Mouse (Mus musculus) T-helper 2 cell (primary cell): ENCODE measurements around the gene Gm8050.
"Not testable (repeated sequence)": the region's sequence is repeated elsewhere in the genome, so short reads cannot be mapped to it uniquely, and the experiment has no call there.

Experiments used
- in situ Hi-C: fragments of 300-600 bp; cut with MboI, MseI; formaldehyde crosslinking; loops from one replicate; pipeline ENCODE4 v1.15.1; 2025; ENCODE audit warnings: high pct_unique_total_duplicates

Gene Gm8050

GRCm38 (mm10) chr14:6720151-6720550 is at the start of gene Gm8050:
TSS of gene Gm8050 (minus strand) at chr14:6720251.
- in situ Hi-C loops, result not testable (repeated sequence)

GRCm38 (mm10) chr14:6757231-6757536 is 37.1 kb upstream of the Gm8050 start:
- in situ Hi-C loops, result not testable (repeated sequence)

GRCm38 (mm10) chr14:6756384-6757230 is 36.6 kb upstream of the Gm8050 start:
- in situ Hi-C loops, result not testable (repeated sequence)

GRCm38 (mm10) chr14:6742232-6742631 is 22.2 kb upstream of the Gm8050 start, which contains the start of gene Gm3636:
TSS of gene Gm3636 (minus strand) at chr14:6742332.
- in situ Hi-C loops, result not testable (repeated sequence)

GRCm38 (mm10) chr14:6684070-6684469 is 36.0 kb downstream of the Gm8050 start, which contains the start of gene Gm10251:
TSS of gene Gm10251 (minus strand) at chr14:6684170.
- in situ Hi-C loops, result not testable (repeated sequence)
